Mouse (Mus musculus): Measurements from ENCODE around the gene Onecut1. TPM values are rescaled to one million over a fixed set of nuclear protein-coding genes. Genes with fewer than 3 reads are reported as not detected.

The Onecut1 gene
- polyA plus RNA-seq, 1 experiment from 2014 or later = 0.06 TPM

GRCm38 (mm10) chr9:74849979-74850780, 11.5 kb upstream of the Onecut1 start:
- no peaks in the 10 kb centered on the region for H3K9me3 ChIP-seq (ENCODE audit: low read length)
- no peak overlapping the region for H3K27ac ChIP-seq (ENCODE audit: low read length)
- no peak for ATAC-seq (ENCODE audit: low FRiP score, low TSS enrichment)
- H3K4me3 ChIP-seq (ENCODE audit: low read length) = no peak overlapping the region
- H3K9ac ChIP-seq (replicated peaks; ENCODE audit: low read length) = no peak overlapping the region
- 4% methylated on average over 12 of the region's 12 CpGs for WGBS
- no peak overlapping the region for H3K4me2 ChIP-seq (replicated peaks; ENCODE audit: low read depth, low read length)
- H3K36me3 ChIP-seq (ENCODE audit: insufficient read depth, low read length) = no peaks in the 10 kb centered on the region
- H3K27me3 ChIP-seq (ENCODE audit: insufficient read depth, low read length) = peaks cover 97% of the 10 kb centered on the region
- H3K4me1 ChIP-seq (ENCODE audit: insufficient read depth, low read length) = peaks cover 11% of the 10 kb centered on the region

GRCm38 (mm10) chr9:74850781-74851145, 11.0 kb upstream of the Onecut1 start:
- Histone ChIP-seq H3K27me3 (ENCODE audit: insufficient read depth, low read length) (peaks cover 99% of the 10 kb centered on the region), H3K36me3 (ENCODE audit: insufficient read depth, low read length) (no peaks in the 10 kb centered on the region), H3K4me3 (ENCODE audit: low read length) (no peak overlapping the region), H3K27ac (ENCODE audit: low read length) (no peak overlapping the region), H3K9me3 (ENCODE audit: low read length) (no peaks in the 10 kb centered on the region), H3K4me1 (ENCODE audit: insufficient read depth, low read length) (peaks cover 11% of the 10 kb centered on the region), H3K4me2 (replicated peaks; ENCODE audit: low read depth, low read length) (no peak overlapping the region), H3K9ac (replicated peaks; ENCODE audit: low read length) (no peak overlapping the region)
- no peak for ATAC-seq (ENCODE audit: low FRiP score, low TSS enrichment)
- WGBS = 4% methylated on average over 5 of the region's 5 CpGs

- H3K4me2 ChIP-seq (replicated peaks; ENCODE audit: low read depth, low read length) = no peak overlapping the region
- H3K36me3 ChIP-seq (ENCODE audit: insufficient read depth, low read length) = no peaks in the 10 kb centered on the region
- no peak for ATAC-seq (ENCODE audit: low FRiP score, low TSS enrichment)
- peaks cover 99% of the 10 kb centered on the region for H3K27me3 ChIP-seq (ENCODE audit: insufficient read depth, low read length)
- peaks cover 11% of the 10 kb centered on the region for H3K4me1 ChIP-seq (ENCODE audit: insufficient read depth, low read length)
- no peaks in the 10 kb centered on the region for H3K9me3 ChIP-seq (ENCODE audit: low read length)
- under 1% methylated on average over 5 of the region's 5 CpGs for WGBS
- no peak overlapping the region for H3K27ac ChIP-seq (ENCODE audit: low read length)
- no peak overlapping the region for H3K9ac ChIP-seq (replicated peaks; ENCODE audit: low read length)
- no peak overlapping the region for H3K4me3 ChIP-seq (ENCODE audit: low read length)
These were observed 10.1 kb upstream of the Onecut1 start for GRCm38 (mm10) chr9:74851601-74852000.

GRCm38 (mm10) chr9:74852361-74852760, 9.4 kb upstream of the Onecut1 start:
- ATAC-seq (ENCODE audit: low FRiP score, low TSS enrichment) = no peak

GRCm38 (mm10) chr9:74853191-74854072, 8.3 kb upstream of the Onecut1 start:
- WGBS = 2% methylated on average over 27 of the region's 28 CpGs
- Histone ChIP-seq H3K4me2 (replicated peaks; ENCODE audit: low read depth, low read length) (no peak overlapping the region), H3K27me3 (ENCODE audit: insufficient read depth, low read length) (peaks cover 99% of the 10 kb centered on the region), H3K9ac (replicated peaks; ENCODE audit: low read length) (no peak overlapping the region), H3K36me3 (ENCODE audit: insufficient read depth, low read length) (no peaks in the 10 kb centered on the region), H3K4me3 (ENCODE audit: low read length) (no peak overlapping the region), H3K4me1 (ENCODE audit: insufficient read depth, low read length) (peaks cover 10% of the 10 kb centered on the region), H3K27ac (ENCODE audit: low read length) (no peak overlapping the region), H3K9me3 (ENCODE audit: low read length) (no peaks in the 10 kb centered on the region)
- ATAC-seq (ENCODE audit: low FRiP score, low TSS enrichment) = no peak

More at GRCm38 (mm10) chr9:74852361-74852760, 9.4 kb upstream of the Onecut1 start:
- WGBS = 0% methylated on average over 4 of the region's 4 CpGs
- Histone ChIP-seq H3K9me3 (ENCODE audit: low read length) (no peaks in the 10 kb centered on the region), H3K27me3 (ENCODE audit: insufficient read depth, low read length) (peaks cover 99% of the 10 kb centered on the region), H3K4me2 (replicated peaks; ENCODE audit: low read depth, low read length) (no peak overlapping the region), H3K9ac (replicated peaks; ENCODE audit: low read length) (no peak overlapping the region), H3K36me3 (ENCODE audit: insufficient read depth, low read length) (no peaks in the 10 kb centered on the region), H3K4me1 (ENCODE audit: insufficient read depth, low read length) (peaks cover 11% of the 10 kb centered on the region), H3K27ac (ENCODE audit: low read length) (no peak overlapping the region), H3K4me3 (ENCODE audit: low read length) (no peak overlapping the region)

GRCm38 (mm10) chr9:74854073-74854591, 7.6 kb upstream of the Onecut1 start:
- peaks cover 3% of the 10 kb centered on the region for H3K4me1 ChIP-seq (ENCODE audit: insufficient read depth, low read length)
- H3K36me3 ChIP-seq (ENCODE audit: insufficient read depth, low read length) = no peaks in the 10 kb centered on the region
- no peaks in the 10 kb centered on the region for H3K9me3 ChIP-seq (ENCODE audit: low read length)
- H3K9ac ChIP-seq (replicated peaks; ENCODE audit: low read length) = no peak overlapping the region
- WGBS = under 1% methylated on average over 25 of the region's 25 CpGs
- no peak overlapping the region for H3K4me3 ChIP-seq (ENCODE audit: low read length)
- H3K4me2 ChIP-seq (replicated peaks; ENCODE audit: low read depth, low read length) = no peak overlapping the region
- H3K27ac ChIP-seq (ENCODE audit: low read length) = no peak overlapping the region
- no peak for ATAC-seq (ENCODE audit: low FRiP score, low TSS enrichment)
- H3K27me3 ChIP-seq (ENCODE audit: insufficient read depth, low read length) = peaks cover 99% of the 10 kb centered on the region

GRCm38 (mm10) chr9:74855446-74855845, 6.3 kb upstream of the Onecut1 start:
- no peak for ATAC-seq (ENCODE audit: low FRiP score, low TSS enrichment)
- no peak overlapping the region for H3K9ac ChIP-seq (replicated peaks; ENCODE audit: low read length)
- no peak overlapping the region for H3K4me3 ChIP-seq (ENCODE audit: low read length)
- 6% methylated on average over 4 of the region's 4 CpGs for WGBS
- peaks cover 99% of the 10 kb centered on the region for H3K27me3 ChIP-seq (ENCODE audit: insufficient read depth, low read length)
- H3K9me3 ChIP-seq (ENCODE audit: low read length) = no peaks in the 10 kb centered on the region
- H3K4me1 ChIP-seq (ENCODE audit: insufficient read depth, low read length) = no peaks in the 10 kb centered on the region
- no peaks in the 10 kb centered on the region for H3K36me3 ChIP-seq (ENCODE audit: insufficient read depth, low read length)
- H3K27ac ChIP-seq (ENCODE audit: low read length) = no peak overlapping the region
- no peak overlapping the region for H3K4me2 ChIP-seq (replicated peaks; ENCODE audit: low read depth, low read length)

- H3K4me2 ChIP-seq (replicated peaks; ENCODE audit: low read depth, low read length) = no peak overlapping the region
- H3K27me3 ChIP-seq (ENCODE audit: insufficient read depth, low read length) = peaks cover 99% of the 10 kb centered on the region
- ATAC-seq (ENCODE audit: low FRiP score, low TSS enrichment) = no peak
- no peaks in the 10 kb centered on the region for H3K9me3 ChIP-seq (ENCODE audit: low read length)
- H3K27ac ChIP-seq (ENCODE audit: low read length) = no peak overlapping the region
- H3K36me3 ChIP-seq (ENCODE audit: insufficient read depth, low read length) = no peaks in the 10 kb centered on the region
- H3K9ac ChIP-seq (replicated peaks; ENCODE audit: low read length) = no peak overlapping the region
- H3K4me3 ChIP-seq (ENCODE audit: low read length) = no peak overlapping the region
- peaks cover 3% of the 10 kb centered on the region; the same call in 1 of the 2 replicates for H3K4me1 ChIP-seq (ENCODE audit: insufficient read depth, low read length)
- WGBS = under 1% methylated on average over 28 of the region's 28 CpGs
These were observed 4.9 kb upstream of the Onecut1 start for GRCm38 (mm10) chr9:74856578-74857507.

- no peak for ATAC-seq (ENCODE audit: low FRiP score, low TSS enrichment)
- under 1% methylated on average over 7 of the region's 7 CpGs for WGBS
- H3K4me2 ChIP-seq (replicated peaks; ENCODE audit: low read depth, low read length) = no peak overlapping the region
- no peak overlapping the region for H3K9ac ChIP-seq (replicated peaks; ENCODE audit: low read length)
- H3K27me3 ChIP-seq (ENCODE audit: insufficient read depth, low read length) = peaks cover 99% of the 10 kb centered on the region
- H3K27ac ChIP-seq (ENCODE audit: low read length) = no peak overlapping the region
- no peak overlapping the region for H3K4me3 ChIP-seq (ENCODE audit: low read length)
- H3K4me1 ChIP-seq (ENCODE audit: insufficient read depth, low read length) = peaks cover 9% of the 10 kb centered on the region
- no peaks in the 10 kb centered on the region for H3K36me3 ChIP-seq (ENCODE audit: insufficient read depth, low read length)
- H3K9me3 ChIP-seq (ENCODE audit: low read length) = no peaks in the 10 kb centered on the region
These were observed 4.2 kb upstream of the Onecut1 start for GRCm38 (mm10) chr9:74857508-74857840.
